Mouse (Mus musculus) lung, postnatal 0 days (tissue): ENCODE measurements at regions not wholly inside any gene's neighbourhood (a gene's known extent, or its start where the extent isn't known, plus 50 kb on each side); places are given as distances from the start of the nearest gene placed in this dataset.

Source experiments
- CTCF ChIP-seq: IDR thresholded peaks from 2 replicates; pipeline ENCODE4 v1.5.1; 2016; ENCODE audit warnings: antibody characterized with exemption, mild to moderate bottlenecking
- EP300 ChIP-seq: IDR thresholded peaks from 2 replicates; pipeline ENCODE4 v1.6.1; 2016; ENCODE audit warnings: antibody characterized with exemption, mild to moderate bottlenecking, control low read depth

GRCm38 (mm10) chr8:26612153-26612552 lies 365.0 kb upstream of the Zfp703 start:
- TF ChIP-seq CTCF (no peak), EP300 (no peak)
